Mouse (Mus musculus): ENCODE results near the gene Nrxn1. TPM values are rescaled to one million over a fixed set of nuclear protein-coding genes. Genes with fewer than 3 reads are reported as not detected.

The Nrxn1 gene
- polyA plus RNA-seq, 1 experiment from 2014 or later, result 40.7 TPM

- Histone ChIP-seq H3K27me3 (no peaks in the 10 kb centered on the region), H3K27ac (replicated peaks) (no peak overlapping the region), H3K4me3 (no peak overlapping the region), H3K4me1 (no peaks in the 10 kb centered on the region), H3K36me3 (no peaks in the 10 kb centered on the region), H3K9ac (replicated peaks) (no peak overlapping the region), H3K9me3 (no peaks in the 10 kb centered on the region), H3K4me2 (replicated peaks) (no peak overlapping the region)
- ATAC-seq (ENCODE audit: low FRiP score, low read depth), result no peak
These were observed 649.8 kb downstream of the Nrxn1 start for GRCm38 (mm10) chr17:90443067-90443466.

GRCm38 (mm10) chr17:90435836-90436235 lies 657.0 kb downstream of the Nrxn1 start:
- Histone ChIP-seq H3K4me2 (replicated peaks) (no peak overlapping the region), H3K27me3 (no peaks in the 10 kb centered on the region), H3K9me3 (no peaks in the 10 kb centered on the region), H3K27ac (replicated peaks) (no peak overlapping the region), H3K36me3 (no peaks in the 10 kb centered on the region), H3K4me3 (no peak overlapping the region), H3K4me1 (no peaks in the 10 kb centered on the region), H3K9ac (replicated peaks) (no peak overlapping the region)
- ATAC-seq (ENCODE audit: low FRiP score, low read depth), result no peak

- Histone ChIP-seq H3K36me3 (no peaks in the 10 kb centered on the region), H3K9ac (replicated peaks) (no peak overlapping the region), H3K9me3 (no peaks in the 10 kb centered on the region), H3K4me2 (replicated peaks) (no peak overlapping the region), H3K4me3 (no peak overlapping the region), H3K4me1 (no peaks in the 10 kb centered on the region), H3K27me3 (no peaks in the 10 kb centered on the region), H3K27ac (replicated peaks) (no peak overlapping the region)
- ATAC-seq (ENCODE audit: low FRiP score, low read depth), result no peak
- 81% methylated on average over 2 of the region's 2 CpGs for WGBS
These were observed 657.5 kb downstream of the Nrxn1 start for GRCm38 (mm10) chr17:90435371-90435770.

GRCm38 (mm10) chr17:90430211-90430610 lies 662.7 kb downstream of the Nrxn1 start:
- ATAC-seq (ENCODE audit: low FRiP score, low read depth), result no peak
- H3K27ac ChIP-seq (replicated peaks), result no peak overlapping the region
- 91% methylated on average over 1 of the region's 1 CpGs for WGBS
- H3K4me1 ChIP-seq, result no peaks in the 10 kb centered on the region
- no peak overlapping the region for H3K9ac ChIP-seq (replicated peaks)
- H3K9me3 ChIP-seq, result no peaks in the 10 kb centered on the region
- no peak overlapping the region for H3K4me3 ChIP-seq
- no peak overlapping the region for H3K4me2 ChIP-seq (replicated peaks)
- H3K27me3 ChIP-seq, result no peaks in the 10 kb centered on the region
- H3K36me3 ChIP-seq, result no peaks in the 10 kb centered on the region

- Histone ChIP-seq H3K27me3 (no peaks in the 10 kb centered on the region), H3K4me1 (no peaks in the 10 kb centered on the region), H3K36me3 (no peaks in the 10 kb centered on the region), H3K4me2 (replicated peaks) (no peak overlapping the region), H3K9me3 (no peaks in the 10 kb centered on the region), H3K27ac (replicated peaks) (no peak overlapping the region), H3K9ac (replicated peaks) (no peak overlapping the region), H3K4me3 (no peak overlapping the region)
- WGBS, result 86% methylated on average over 3 of the region's 3 CpGs
- no peak for ATAC-seq (ENCODE audit: low FRiP score, low read depth)
These were observed 666.9 kb downstream of the Nrxn1 start for GRCm38 (mm10) chr17:90425974-90426373.

- H3K36me3 ChIP-seq, result no peaks in the 10 kb centered on the region
- ATAC-seq (ENCODE audit: low FRiP score, low read depth), result no peak
- no peaks in the 10 kb centered on the region for H3K9me3 ChIP-seq
- H3K27ac ChIP-seq (replicated peaks), result no peak overlapping the region
- H3K4me2 ChIP-seq (replicated peaks), result no peak overlapping the region
- no peaks in the 10 kb centered on the region for H3K27me3 ChIP-seq
- WGBS, result 88% methylated on average over 3 of the region's 3 CpGs
- H3K4me1 ChIP-seq, result no peaks in the 10 kb centered on the region
- no peak overlapping the region for H3K9ac ChIP-seq (replicated peaks)
- H3K4me3 ChIP-seq, result no peak overlapping the region
These were observed 670.3 kb downstream of the Nrxn1 start for GRCm38 (mm10) chr17:90422591-90422990.

- no peaks in the 10 kb centered on the region for H3K4me1 ChIP-seq
- no peak overlapping the region for H3K9ac ChIP-seq (replicated peaks)
- no peaks in the 10 kb centered on the region for H3K9me3 ChIP-seq
- WGBS, result 93% methylated on average over 2 of the region's 2 CpGs
- no peaks in the 10 kb centered on the region for H3K36me3 ChIP-seq
- H3K27ac ChIP-seq (replicated peaks), result no peak overlapping the region
- ATAC-seq (ENCODE audit: low FRiP score, low read depth), result no peak
- H3K4me2 ChIP-seq (replicated peaks), result no peak overlapping the region
- H3K4me3 ChIP-seq, result no peak overlapping the region
- H3K27me3 ChIP-seq, result no peaks in the 10 kb centered on the region
These were observed 672.1 kb downstream of the Nrxn1 start for GRCm38 (mm10) chr17:90420757-90421156.

- WGBS, result 90% methylated on average over 1 of the region's 1 CpGs
- H3K36me3 ChIP-seq, result no peaks in the 10 kb centered on the region
These were observed 673.3 kb downstream of the Nrxn1 start for GRCm38 (mm10) chr17:90419615-90420014.

GRCm38 (mm10) chr17:90396357-90396756 lies 696.5 kb downstream of the Nrxn1 start:
- no peak for ATAC-seq (ENCODE audit: low FRiP score, low read depth)
- Histone ChIP-seq H3K36me3 (no peaks in the 10 kb centered on the region), H3K4me1 (no peaks in the 10 kb centered on the region), H3K9me3 (no peaks in the 10 kb centered on the region), H3K9ac (replicated peaks) (no peak overlapping the region), H3K27ac (replicated peaks) (no peak overlapping the region), H3K4me3 (no peak overlapping the region), H3K27me3 (no peaks in the 10 kb centered on the region), H3K4me2 (replicated peaks) (no peak overlapping the region)

More at GRCm38 (mm10) chr17:90419615-90420014, 673.3 kb downstream of the Nrxn1 start:
- Histone ChIP-seq H3K9me3 (no peaks in the 10 kb centered on the region), H3K4me2 (replicated peaks) (no peak overlapping the region), H3K4me1 (no peaks in the 10 kb centered on the region), H3K9ac (replicated peaks) (no peak overlapping the region), H3K4me3 (no peak overlapping the region), H3K27ac (replicated peaks) (no peak overlapping the region), H3K27me3 (no peaks in the 10 kb centered on the region)
- ATAC-seq (ENCODE audit: low FRiP score, low read depth), result no peak

GRCm38 (mm10) chr17:90394606-90395005 lies 698.3 kb downstream of the Nrxn1 start:
- Histone ChIP-seq H3K4me3 (no peak overlapping the region), H3K36me3 (no peaks in the 10 kb centered on the region), H3K4me2 (replicated peaks) (no peak overlapping the region), H3K4me1 (peaks cover 9% of the 10 kb centered on the region), H3K9ac (replicated peaks) (no peak overlapping the region), H3K9me3 (no peaks in the 10 kb centered on the region), H3K27ac (replicated peaks) (no peak overlapping the region), H3K27me3 (no peaks in the 10 kb centered on the region)
- WGBS, result 85% methylated on average over 6 of the region's 6 CpGs
- ATAC-seq (ENCODE audit: low FRiP score, low read depth), result no peak

GRCm38 (mm10) chr17:90392751-90393150 lies 700.1 kb downstream of the Nrxn1 start:
- Histone ChIP-seq H3K9ac (replicated peaks) (no peak overlapping the region), H3K27ac (replicated peaks) (no peak overlapping the region), H3K27me3 (no peaks in the 10 kb centered on the region), H3K4me3 (no peak overlapping the region), H3K9me3 (no peaks in the 10 kb centered on the region), H3K4me1 (peaks cover 9% of the 10 kb centered on the region), H3K36me3 (no peaks in the 10 kb centered on the region), H3K4me2 (replicated peaks) (no peak overlapping the region)
- ATAC-seq (ENCODE audit: low FRiP score, low read depth), result no peak
- WGBS, result 89% methylated on average over 1 of the region's 1 CpGs

GRCm38 (mm10) chr17:90390316-90391212 lies 702.3 kb downstream of the Nrxn1 start:
- peak; percentile 76 for ATAC-seq (ENCODE audit: low FRiP score, low read depth)
- no peak overlapping the region for H3K4me3 ChIP-seq
- H3K4me2 ChIP-seq (replicated peaks), result no peak overlapping the region
- WGBS, result 16% methylated on average over 7 of the region's 7 CpGs
- H3K27me3 ChIP-seq, result no peaks in the 10 kb centered on the region
- no peaks in the 10 kb centered on the region for H3K9me3 ChIP-seq
- peaks cover 9% of the 10 kb centered on the region for H3K4me1 ChIP-seq
- H3K36me3 ChIP-seq, result no peaks in the 10 kb centered on the region
- no peak overlapping the region for H3K27ac ChIP-seq (replicated peaks)
- H3K9ac ChIP-seq (replicated peaks), result no peak overlapping the region

GRCm38 (mm10) chr17:90384856-90385255 lies 708.0 kb downstream of the Nrxn1 start:
- H3K27me3 ChIP-seq, result no peaks in the 10 kb centered on the region
- no peaks in the 10 kb centered on the region for H3K9me3 ChIP-seq
- H3K4me2 ChIP-seq (replicated peaks), result no peak overlapping the region
- H3K9ac ChIP-seq (replicated peaks), result no peak overlapping the region
- H3K36me3 ChIP-seq, result no peaks in the 10 kb centered on the region
- no peaks in the 10 kb centered on the region for H3K4me1 ChIP-seq
- no peak overlapping the region for H3K4me3 ChIP-seq
- ATAC-seq (ENCODE audit: low FRiP score, low read depth), result no peak
- no peak overlapping the region for H3K27ac ChIP-seq (replicated peaks)
- WGBS, result 58% methylated on average over 2 of the region's 2 CpGs

Measured in midbrain, embryonic 12.5 days (tissue).